Mouse (Mus musculus) heart, postnatal 0 days (tissue): ENCODE results near the gene Kbtbd6.

Experiments used
- CTCF ChIP-seq: IDR thresholded peaks from 2 replicates; pipeline ENCODE4 v1.5.1; 2016; ENCODE audit warnings: antibody characterized with exemption, control low read depth, low read depth
- EP300 ChIP-seq: IDR thresholded peaks from 2 replicates; pipeline ENCODE4 v1.6.1; 2016; ENCODE audit warnings: antibody characterized with exemption, low read depth

GRCm38 (mm10) chr14:79482251-79482661 lies 30.6 kb downstream of the Kbtbd6 start:
- 0 out of 2 replicates have a peak, but pooled peaks have one; percentile 0 for TF ChIP-seq EP300
- no peak for TF ChIP-seq CTCF
